Mouse (Mus musculus): ENCODE results near the gene Ak5.

- TF ChIP-seq CTCF (IDR thresholded peaks at IDR 0.05; ENCODE audit: low read depth) (no peak), EP300 (optimal IDR thresholded peaks at IDR 0.05) (no peak)
Observed at GRCm38 (mm10) chr3:152698017-152698416, 29.9 kb upstream of the Ak5 start.

Data from stomach, postnatal 0 days (tissue).